Mouse (Mus musculus): ENCODE data around the gene Pet100. TPM values are rescaled to one million over a fixed set of nuclear protein-coding genes. Genes with fewer than 3 reads are reported as not detected.
A peak's percentile ranks its signal among the peaks of the same experiment; 100 is the strongest.

The Pet100 gene
- total RNA-seq, 2 experiments from 2014 or later: 82.1 to 87.9 TPM

GRCm38 (mm10) chr8:3622119-3622518 lies 771 bp downstream of the Pet100 start:
- DNase-seq (ENCODE audit: extremely low spot score in 1 of 2, low spot score in 1 of 2): no peak

- DNase-seq (ENCODE audit: extremely low spot score in 1 of 2, low spot score in 1 of 2): no peak
These were observed 4.1 kb downstream of the Pet100 start, which contains the start of gene Pcp2 for GRCm38 (mm10) chr8:3625445-3625844. Gene Pcp2 (minus strand): TSS chr8:3625545.

DNA sequence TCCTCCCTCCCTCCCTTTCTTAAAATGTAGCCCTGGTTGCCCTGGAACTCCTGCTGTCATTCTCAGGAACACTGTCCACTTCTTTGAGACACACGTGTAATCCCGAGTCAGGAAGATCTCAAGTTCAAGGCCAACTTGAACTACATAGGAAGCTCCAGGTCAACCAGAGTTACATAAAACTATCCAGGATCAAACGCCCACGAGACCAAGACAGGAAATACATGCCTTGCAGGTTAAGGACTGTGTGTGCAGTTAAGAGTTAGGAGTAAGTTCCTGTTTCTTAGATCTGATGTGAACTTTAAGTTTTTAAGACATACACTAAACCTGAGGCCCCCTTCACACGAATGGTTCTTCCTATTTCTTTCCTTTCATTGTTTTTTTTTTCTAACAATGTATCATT lies 5.6 kb downstream of the Pet100 start:
- no peak for DNase-seq (ENCODE audit: extremely low spot score in 1 of 2, low spot score in 1 of 2)

GRCm38 (mm10) chr8:3628014-3628413 lies 6.7 kb downstream of the Pet100 start:
- DNase-seq (ENCODE audit: extremely low spot score in 1 of 2, low spot score in 1 of 2): no peak

GRCm38 (mm10) chr8:3630647-3631477 lies 9.5 kb downstream of the Pet100 start, which contains the start of gene Stxbp2:
Gene Stxbp2 (plus strand): TSS chr8:3630955.
- peak; percentile 56 to 58 for DNase-seq (ENCODE audit: extremely low spot score in 1 of 2, low spot score in 1 of 2)

GRCm38 (mm10) chr8:3631478-3631875 lies 10.1 kb downstream of the Pet100 start:
- no peak for DNase-seq (ENCODE audit: extremely low spot score in 1 of 2, low spot score in 1 of 2)

- DNase-seq (ENCODE audit: extremely low spot score in 1 of 2, low spot score in 1 of 2): no peak
These were observed 24.5 kb downstream of the Pet100 start for GRCm38 (mm10) chr8:3645804-3646203.

DNA sequence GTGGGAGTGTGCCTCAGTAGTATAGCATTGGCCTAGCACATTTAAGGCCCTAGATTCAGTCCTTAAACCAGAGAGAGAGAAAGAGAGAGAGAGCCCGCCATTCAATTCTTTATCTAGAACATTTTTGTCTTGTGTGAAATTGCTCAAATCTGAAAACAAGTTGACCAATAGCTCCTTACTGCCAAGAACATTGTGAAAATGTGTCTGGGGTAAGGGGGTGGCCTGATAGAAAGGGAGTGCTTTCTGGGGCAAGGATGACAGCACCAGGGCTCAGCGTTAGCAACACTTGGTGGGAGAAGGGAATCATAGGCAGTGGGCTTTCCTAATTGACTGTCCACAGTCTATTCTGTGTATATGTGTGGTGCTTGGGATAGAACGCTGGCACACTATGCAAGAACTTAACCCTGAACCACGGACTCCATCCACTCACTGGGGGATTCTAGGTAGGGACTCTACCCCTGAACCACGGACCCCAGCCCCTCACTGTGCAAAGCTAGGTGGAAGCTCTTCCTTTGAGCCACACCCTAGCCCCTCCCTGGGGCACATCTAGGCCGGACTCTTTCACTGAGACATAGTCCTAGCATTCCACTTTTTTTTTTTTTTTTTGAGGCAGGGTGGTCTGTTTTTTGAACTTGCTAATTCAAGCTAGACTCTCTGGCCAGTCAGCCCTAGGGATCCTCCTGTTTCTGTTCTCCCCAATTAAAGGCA lies 25.6 kb downstream of the Pet100 start:
- DNase-seq (ENCODE audit: extremely low spot score in 1 of 2, low spot score in 1 of 2): no peak

DNA sequence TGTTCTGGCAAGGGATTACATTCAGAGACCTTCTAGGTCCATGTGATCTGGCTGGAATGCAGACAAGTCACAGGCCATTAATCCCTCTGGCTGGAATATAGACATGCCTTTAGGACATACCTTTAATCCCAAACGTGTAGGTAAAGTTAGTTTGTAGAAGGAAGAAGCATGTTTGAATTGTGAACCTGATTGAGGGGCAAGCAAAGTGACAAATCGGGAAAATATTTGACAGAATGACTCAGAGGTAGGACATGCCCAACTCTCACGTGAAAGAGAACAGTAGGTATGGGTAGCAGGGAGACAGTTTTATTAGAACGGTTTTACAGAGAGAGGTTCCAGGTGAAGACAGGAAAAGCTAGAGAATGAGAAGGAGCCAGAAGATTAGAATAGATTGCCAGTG lies 26.2 kb downstream of the Pet100 start:
- DNase-seq (ENCODE audit: extremely low spot score in 1 of 2, low spot score in 1 of 2): no peak

GRCm38 (mm10) chr8:3648268-3648667 lies 26.9 kb downstream of the Pet100 start:
- no peak for DNase-seq (ENCODE audit: extremely low spot score in 1 of 2, low spot score in 1 of 2)

GRCm38 (mm10) chr8:3648990-3649389 lies 27.6 kb downstream of the Pet100 start:
- no peak for DNase-seq (ENCODE audit: extremely low spot score in 1 of 2, low spot score in 1 of 2)

DNA sequence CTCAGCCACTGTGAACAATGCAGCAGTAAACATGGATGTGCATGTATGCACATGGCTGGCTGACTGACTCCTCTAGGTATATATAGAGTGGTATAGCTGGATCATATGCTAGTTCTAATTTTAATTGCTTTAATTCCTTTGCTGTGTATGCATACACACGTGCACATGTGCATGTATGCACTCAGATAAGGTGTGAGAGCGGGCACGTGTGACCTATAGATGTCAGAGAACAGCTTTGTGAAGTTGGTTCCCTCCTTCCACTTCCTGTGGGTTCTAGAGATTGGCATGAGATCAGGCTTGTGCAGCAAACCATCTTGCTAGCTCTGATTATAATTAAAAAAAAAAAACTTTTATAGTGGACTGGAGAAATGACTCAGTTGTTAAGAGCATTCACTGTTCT lies 31.5 kb downstream of the Pet100 start:
- no peak for DNase-seq (ENCODE audit: extremely low spot score in 1 of 2, low spot score in 1 of 2)

- no peak for DNase-seq (ENCODE audit: extremely low spot score in 1 of 2, low spot score in 1 of 2)
These were observed 33.6 kb downstream of the Pet100 start for GRCm38 (mm10) chr8:3654726-3655508.

DNA sequence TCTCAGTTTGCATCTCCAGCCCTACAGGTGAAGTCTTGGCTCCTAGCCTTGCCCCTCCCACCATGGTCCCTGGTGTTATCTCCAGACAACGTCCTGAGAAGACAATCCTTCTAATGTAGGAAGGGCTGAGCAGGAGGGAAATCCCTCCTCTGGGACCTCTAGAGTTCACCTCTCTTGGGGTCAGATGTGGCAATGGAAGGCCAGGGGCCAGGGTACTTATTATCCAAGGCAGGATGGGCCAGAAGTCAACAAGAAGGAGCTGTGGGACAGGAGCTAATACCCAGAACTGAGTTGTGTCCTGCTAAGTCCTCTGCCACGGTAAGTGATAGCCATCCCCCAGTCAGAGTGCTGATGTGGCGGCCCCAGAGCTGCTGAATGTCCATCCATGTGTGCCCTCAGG lies 34.2 kb downstream of the Pet100 start, which contains the start of gene Retn:
Retn (plus strand) TSS at position 245 of the 400 bp plus-strand sequence.
- no peak for DNase-seq (ENCODE audit: extremely low spot score in 1 of 2, low spot score in 1 of 2)

- no peak for DNase-seq (ENCODE audit: extremely low spot score in 1 of 2, low spot score in 1 of 2)
These were observed 35.5 kb downstream of the Pet100 start for GRCm38 (mm10) chr8:3656725-3657381.

DNA sequence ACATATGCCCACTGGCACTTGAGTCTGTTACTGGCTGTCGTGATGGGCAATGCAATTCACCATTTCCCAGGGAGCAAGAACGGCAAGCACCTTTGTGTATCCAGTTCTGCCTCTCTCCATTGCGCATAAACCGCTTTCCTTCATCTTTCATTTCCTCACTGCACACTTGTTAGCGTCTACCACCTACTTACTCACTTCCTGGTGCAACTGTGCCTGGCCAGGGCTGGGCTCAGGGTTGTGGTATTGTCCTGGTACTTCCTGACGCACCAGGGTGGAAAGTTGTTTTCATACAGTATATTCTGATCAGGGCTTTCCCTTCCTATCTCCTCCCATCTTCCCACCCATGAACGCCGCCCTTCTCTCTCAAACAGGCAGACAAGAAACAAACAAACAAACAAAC lies 39.5 kb downstream of the Pet100 start:
- DNase-seq (ENCODE audit: extremely low spot score in 1 of 2, low spot score in 1 of 2): no peak

GRCm38 (mm10) chr8:3664405-3664804 lies 43.1 kb downstream of the Pet100 start:
- DNase-seq (ENCODE audit: extremely low spot score in 1 of 2, low spot score in 1 of 2): no peak

- DNase-seq (ENCODE audit: extremely low spot score in 1 of 2, low spot score in 1 of 2): no peak
These were observed 44.2 kb downstream of the Pet100 start, which contains the start of gene Mcemp1 for GRCm38 (mm10) chr8:3665507-3665906. Gene Mcemp1 (plus strand): TSS chr8:3665754.

DNA sequence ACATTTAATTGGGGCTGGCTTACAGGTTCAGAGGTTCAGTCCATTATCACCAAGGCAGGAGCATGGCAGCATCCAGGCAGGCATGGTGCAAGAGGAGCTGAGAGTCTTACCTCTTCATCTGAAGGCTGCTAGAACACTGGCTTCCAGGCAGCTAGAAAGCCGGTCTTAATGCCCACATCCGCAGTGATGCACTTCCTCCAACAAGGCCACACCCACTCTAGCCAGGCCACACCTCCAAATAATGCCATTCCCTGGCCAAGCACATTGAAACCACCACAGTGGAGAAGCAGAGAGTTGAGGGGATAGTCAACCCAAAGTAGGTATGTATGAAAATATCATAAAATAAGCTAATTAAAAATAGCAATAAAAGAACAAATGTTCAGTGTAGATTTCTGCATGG lies 49.0 kb downstream of the Pet100 start:
- DNase-seq (ENCODE audit: extremely low spot score in 1 of 2, low spot score in 1 of 2): no peak

GRCm38 (mm10) chr8:3671980-3672491 lies 50.7 kb downstream of the Pet100 start, which contains the start of gene Fcor:
Gene Fcor (minus strand): TSS chr8:3672362.
- DNase-seq (ENCODE audit: extremely low spot score in 1 of 2, low spot score in 1 of 2): peak; percentile 90 to 96
